Mouse (Mus musculus) forebrain, embryonic 11.5 days (tissue): ENCODE data around the gene Polr2j. TPM values are rescaled to one million over a fixed set of nuclear protein-coding genes. Genes with fewer than 3 reads are reported as not detected.
A peak's percentile ranks its signal among the peaks of the same experiment; 100 is the strongest.

Source experiments
- ATAC-seq: fragments of 200-750 bp; cut with Nextera tagmentation; replicated peaks from 2 replicates; pipeline ENCODE4 v1.8.0; 2017; ENCODE audit warnings: moderate TSS enrichment; ENCODE audit not compliant: low FRiP score
- DNase-seq: peaks from one replicate; pipeline ENCODE4 v3.0.0-alpha.2; 2017; ENCODE audit warnings: low spot score
- H3K27ac ChIP-seq: fragments of 300-500 bp; sonication (generic); 2 replicates; pipeline ENCODE4 v1.5.1; 2014; ENCODE audit warnings: low read depth, low read length
- H3K27me3 ChIP-seq: fragments of 300-500 bp; sonication (generic); 2 replicates; pipeline ENCODE4 v1.6.1; 2014; ENCODE audit warnings: mild to moderate bottlenecking, low read length, mixed read lengths; ENCODE audit not compliant: control insufficient read depth, insufficient read depth
- H3K36me3 ChIP-seq: fragments of 300-500 bp; sonication (generic); 2 replicates; pipeline ENCODE4 v1.6.1; 2014; ENCODE audit warnings: mild to moderate bottlenecking, low read length, moderate library complexity, mixed read lengths; ENCODE audit not compliant: control insufficient read depth, insufficient read depth
- H3K4me1 ChIP-seq: fragments of 300-500 bp; sonication (generic); replicated peaks from 2 replicates; pipeline ENCODE4 v1.6.1; 2014; ENCODE audit warnings: low read length, mixed read lengths; ENCODE audit not compliant: control insufficient read depth, insufficient read depth
- H3K4me2 ChIP-seq: fragments of 300-500 bp; sonication (generic); 2 replicates; pipeline ENCODE4 v1.6.1; 2014; ENCODE audit warnings: low read depth, mild to moderate bottlenecking, low read length, moderate library complexity, mixed read lengths; ENCODE audit not compliant: severe bottlenecking
- H3K4me3 ChIP-seq: fragments of 300-500 bp; sonication (generic); 2 replicates; pipeline ENCODE4 v1.5.1; 2014; ENCODE audit warnings: low read depth, low read length
- H3K9ac ChIP-seq: fragments of 300-500 bp; sonication (generic); 2 replicates; pipeline ENCODE4 v1.6.1; 2014; ENCODE audit warnings: low read length
- H3K9me3 ChIP-seq: fragments of 300-500 bp; sonication (generic); 2 replicates; pipeline ENCODE4 v1.6.1; 2016; ENCODE audit warnings: low read length, mixed read lengths; ENCODE audit not compliant: control insufficient read depth
- WGBS: fragments of 180-500 bp; shearing (Covaris S2); extraction: QIAGEN DNeasy Blood & Tissue Kit; methylation state at CpG from one replicate; pipeline ENCODE4 v1.1.7; 2014; 5-methylcytosine and 5-hydroxymethylcytosine counted together
- polyA plus RNA-seq: library from polyadenylated mRNA; unstranded; fragments of >200 nt; fragmentation: Nextera tagmentation; extraction: Ambion mirVana; gene quantifications from 2 replicates; pipeline ENCODE4 v1.2.1, GENCODE M21; 2014

The Polr2j gene
- polyA plus RNA-seq, 1 experiment from 2014 or later: 253 TPM

GRCm38 (mm10) chr5:136082345-136082744, 34.1 kb upstream of the Polr2j start:
- ATAC-seq: no peak
- H3K9ac ChIP-seq: no peak overlapping the region
- no peaks in the 10 kb centered on the region for H3K36me3 ChIP-seq
- H3K27ac ChIP-seq: no peak overlapping the region
- H3K4me1 ChIP-seq: peaks cover 15% of the 10 kb centered on the region; the same call in 1 of the 2 replicates
- no peak overlapping the region for H3K4me3 ChIP-seq
- DNase-seq: no peak
- H3K4me2 ChIP-seq: no peak overlapping the region
- no peaks in the 10 kb centered on the region for H3K9me3 ChIP-seq
- 85% methylated on average over 4 of the region's 4 CpGs for WGBS
- peaks cover 7% of the 10 kb centered on the region; the same call in 1 of the 2 replicates for H3K27me3 ChIP-seq

- no peaks in the 10 kb centered on the region for H3K9me3 ChIP-seq
- H3K36me3 ChIP-seq: no peaks in the 10 kb centered on the region
- H3K27ac ChIP-seq: no peak within 1 kb of the TSS
- peak within 1 kb of the TSS; percentile 89 for H3K4me2 ChIP-seq
- peaks cover 7% of the 10 kb centered on the region; the same call in 1 of the 2 replicates for H3K27me3 ChIP-seq
- peak within 1 kb of the TSS; percentile 48 for H3K4me3 ChIP-seq
- ATAC-seq (peak; percentile 95), DNase-seq (peak; percentile 94)
- H3K9ac ChIP-seq: peak within 1 kb of the TSS; percentile 61
- peaks cover 15% of the 10 kb centered on the region; the same call in 1 of the 2 replicates for H3K4me1 ChIP-seq
- WGBS: under 1% methylated on average over 28 of the region's 28 CpGs
These were observed 32.7 kb upstream of the Polr2j start, which contains the start of gene Rasa4 for GRCm38 (mm10) chr5:136083669-136084107. Rasa4 (plus strand) TSS chr5:136083916.

- Histone ChIP-seq H3K9me3 (no peaks in the 10 kb centered on the region), H3K4me2 (peak overlapping the region; percentile 89)
These were observed 32.1 kb upstream of the Polr2j start for GRCm38 (mm10) chr5:136084144-136084881.

GRCm38 (mm10) chr5:136084891-136085651, 31.4 kb upstream of the Polr2j start:
- WGBS: 5% methylated on average over 21 of the region's 21 CpGs
- H3K9me3 ChIP-seq: no peaks in the 10 kb centered on the region
- H3K36me3 ChIP-seq: no peaks in the 10 kb centered on the region
- peak overlapping the region; percentile 48 for H3K4me3 ChIP-seq
- no peak overlapping the region; the same call in none of the 2 replicates for H3K9ac ChIP-seq
- H3K27me3 ChIP-seq: peaks cover 7% of the 10 kb centered on the region; the same call in 1 of the 2 replicates
- peak; percentile 73 for DNase-seq
- 0 out of 2 replicates have a peak, but pooled peaks have one; percentile 11 for ATAC-seq
- peaks cover 15% of the 10 kb centered on the region; the same call in 1 of the 2 replicates for H3K4me1 ChIP-seq
- peak overlapping the region; percentile 29 for H3K4me2 ChIP-seq
- H3K27ac ChIP-seq: no peak overlapping the region

More at GRCm38 (mm10) chr5:136084144-136084881, 32.1 kb upstream of the Polr2j start:
- WGBS: under 1% methylated on average over 23 of the region's 23 CpGs
- peak; percentile 55 for DNase-seq
- Histone ChIP-seq H3K4me3 (peak overlapping the region; percentile 48), H3K27ac (no peak overlapping the region), H3K36me3 (no peaks in the 10 kb centered on the region), H3K9ac (peak overlapping the region; percentile 61), H3K4me1 (peaks cover 15% of the 10 kb centered on the region; the same call in 1 of the 2 replicates), H3K27me3 (peaks cover 7% of the 10 kb centered on the region; the same call in 1 of the 2 replicates)
- ATAC-seq: peak; percentile 44

- WGBS: 83% methylated on average over 8 of the region's 8 CpGs
- DNase-seq: no peak
- peaks cover 7% of the 10 kb centered on the region; the same call in 1 of the 2 replicates for H3K27me3 ChIP-seq
- H3K4me1 ChIP-seq: peaks cover 15% of the 10 kb centered on the region; the same call in 1 of the 2 replicates
- H3K27ac ChIP-seq: no peak overlapping the region
- no peaks in the 10 kb centered on the region for H3K9me3 ChIP-seq
- H3K36me3 ChIP-seq: no peaks in the 10 kb centered on the region
- ATAC-seq: no peak
- H3K9ac ChIP-seq: no peak overlapping the region
- no peak overlapping the region for H3K4me3 ChIP-seq
- H3K4me2 ChIP-seq: no peak overlapping the region
These were observed 30.1 kb upstream of the Polr2j start for GRCm38 (mm10) chr5:136086290-136086689.

- no peak for DNase-seq
- H3K27ac ChIP-seq: no peak overlapping the region
- H3K4me2 ChIP-seq: no peak overlapping the region
- H3K9me3 ChIP-seq: no peaks in the 10 kb centered on the region
- WGBS: 16% methylated on average over 14 of the region's 14 CpGs
- ATAC-seq: no peak
- H3K36me3 ChIP-seq: no peaks in the 10 kb centered on the region
- H3K9ac ChIP-seq: no peak overlapping the region
- peaks cover 13% of the 10 kb centered on the region; the same call in 1 of the 2 replicates for H3K4me1 ChIP-seq
- no peak overlapping the region for H3K4me3 ChIP-seq
- H3K27me3 ChIP-seq: peaks cover 7% of the 10 kb centered on the region; the same call in 1 of the 2 replicates
These were observed 27.4 kb upstream of the Polr2j start for GRCm38 (mm10) chr5:136088821-136089575.

- no peak for DNase-seq
- Histone ChIP-seq H3K4me1 (no peaks in the 10 kb centered on the region), H3K9ac (no peak overlapping the region), H3K36me3 (no peaks in the 10 kb centered on the region), H3K27me3 (no peaks in the 10 kb centered on the region), H3K9me3 (no peaks in the 10 kb centered on the region), H3K27ac (no peak overlapping the region), H3K4me2 (no peak overlapping the region), H3K4me3 (no peak overlapping the region)
- ATAC-seq: no peak
- WGBS: 66% methylated on average over 5 of the region's 5 CpGs
These were observed 24.5 kb upstream of the Polr2j start for GRCm38 (mm10) chr5:136091927-136092326.
